Mouse (Mus musculus): ENCODE data around the gene Rad23a. TPM values are rescaled to one million over a fixed set of nuclear protein-coding genes. Genes with fewer than 3 reads are reported as not detected.
A peak's percentile ranks its signal among the peaks of the same experiment; 100 is the strongest.

Gene Rad23a
- polyA plus RNA-seq, 1 experiment = 54.0 TPM

DNA sequence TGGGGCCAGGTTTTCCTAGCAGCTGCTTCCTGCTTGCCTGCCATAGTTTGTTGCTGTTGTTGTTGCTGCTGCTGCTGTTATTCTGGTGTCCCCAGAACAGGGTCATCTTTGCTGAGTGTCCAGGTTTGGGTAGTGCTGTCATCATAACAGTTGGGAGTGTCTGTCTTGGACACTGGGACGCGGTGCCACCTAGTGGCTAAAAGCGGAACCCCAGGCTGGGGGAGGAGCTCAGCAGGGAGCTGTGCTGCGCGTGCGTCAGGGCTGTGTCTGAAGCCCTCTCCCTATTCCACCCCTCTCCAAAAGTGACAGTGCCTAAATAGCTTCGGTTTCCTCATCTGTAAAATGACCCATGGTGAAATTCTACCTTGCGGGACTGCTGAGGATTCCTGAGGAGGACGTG, 24.9 kb downstream of the Rad23a start:
- Histone ChIP-seq H3K4me1 (ENCODE audit: control insufficient read depth, insufficient read depth, low read length) (peaks cover 5% of the 10 kb centered on the region), H3K27ac (ENCODE audit: insufficient read depth, low read depth, low read length) (no peak overlapping the region), H3K4me3 (ENCODE audit: insufficient read depth, low read length) (no peak overlapping the region)
- TF ChIP-seq POLR2A (IDR thresholded peaks at IDR 0.05; ENCODE audit: borderline replicate concordance, low read depth, low read length) (no peak), CTCF (IDR thresholded peaks at IDR 0.05; ENCODE audit: low read depth, low read length) (peak; percentile 63; the same call in 1 of the 2 replicates)

DNA sequence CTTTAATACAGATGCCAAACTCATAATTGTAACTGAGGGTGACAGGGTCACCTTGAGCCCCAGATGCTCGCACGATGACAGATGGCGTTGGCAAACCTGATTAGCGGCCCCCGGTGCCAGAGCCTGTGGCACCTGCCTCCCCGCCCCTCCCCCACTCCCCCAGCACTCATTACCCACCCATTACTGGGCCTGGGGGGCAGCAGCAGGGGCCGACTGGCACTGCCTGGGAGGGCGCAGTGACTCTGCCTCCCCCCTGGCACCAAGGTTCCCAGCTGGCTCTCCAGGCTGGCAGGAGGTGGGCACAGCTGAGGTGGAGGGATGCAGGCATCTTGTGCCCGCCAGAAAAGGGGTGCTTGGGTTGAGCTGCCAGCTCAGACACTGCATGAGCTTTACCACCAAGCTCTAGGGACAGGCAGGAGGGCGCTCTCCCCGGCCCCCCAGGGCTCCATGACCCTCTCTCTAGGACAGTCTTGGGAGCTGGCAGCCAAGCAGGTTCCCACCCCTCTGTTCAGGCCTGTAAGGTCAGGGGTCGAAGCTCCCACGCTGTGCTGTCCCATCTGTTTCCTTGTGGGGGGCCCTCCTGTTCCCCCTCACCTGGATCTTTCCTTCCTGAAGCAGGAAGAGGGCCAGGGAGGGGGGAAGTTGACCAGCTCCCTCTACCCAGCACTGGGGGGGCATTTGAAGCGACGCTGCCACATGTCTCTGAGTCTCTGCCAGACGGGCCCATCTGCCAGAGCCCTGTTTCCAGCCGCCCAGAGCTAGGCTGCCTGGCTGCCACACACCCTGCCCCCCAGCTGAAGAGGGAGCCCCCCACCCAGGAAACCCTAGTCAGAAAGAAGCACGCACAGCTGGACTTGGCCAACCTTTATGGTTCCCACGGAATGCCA, 25.7 kb downstream of the Rad23a start:
- TF ChIP-seq POLR2A (IDR thresholded peaks at IDR 0.05; ENCODE audit: borderline replicate concordance, low read depth, low read length) (no peak), CTCF (IDR thresholded peaks at IDR 0.05; ENCODE audit: low read depth, low read length) (no peak)
- Histone ChIP-seq H3K4me1 (ENCODE audit: control insufficient read depth, insufficient read depth, low read length) (peaks cover 5% of the 10 kb centered on the region), H3K27ac (ENCODE audit: insufficient read depth, low read depth, low read length) (no peak overlapping the region), H3K4me3 (ENCODE audit: insufficient read depth, low read length) (no peak overlapping the region)

DNA sequence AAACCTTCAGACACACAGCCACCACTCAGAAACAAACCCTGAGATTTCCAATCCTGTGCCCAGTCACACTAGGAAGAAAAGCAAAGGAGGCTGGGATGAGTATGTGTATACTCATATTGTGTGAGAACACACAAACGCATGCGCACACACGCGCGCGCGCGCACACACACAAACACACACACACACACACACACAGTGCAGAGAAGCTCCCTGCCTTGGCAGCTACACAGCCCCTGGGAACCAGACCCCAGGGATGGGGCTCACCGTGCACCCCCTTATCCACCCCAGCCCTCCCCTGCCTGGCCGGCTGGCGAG, 26.3 kb downstream of the Rad23a start:
- Histone ChIP-seq H3K4me1 (ENCODE audit: control insufficient read depth, insufficient read depth, low read length) (peaks cover 5% of the 10 kb centered on the region), H3K4me3 (ENCODE audit: insufficient read depth, low read length) (no peak overlapping the region), H3K27ac (ENCODE audit: insufficient read depth, low read depth, low read length) (no peak overlapping the region)
- no peak for TF ChIP-seq CTCF (IDR thresholded peaks at IDR 0.05; ENCODE audit: low read depth, low read length)
- TF ChIP-seq POLR2A (IDR thresholded peaks at IDR 0.05; ENCODE audit: borderline replicate concordance, low read depth, low read length) = no peak

DNA sequence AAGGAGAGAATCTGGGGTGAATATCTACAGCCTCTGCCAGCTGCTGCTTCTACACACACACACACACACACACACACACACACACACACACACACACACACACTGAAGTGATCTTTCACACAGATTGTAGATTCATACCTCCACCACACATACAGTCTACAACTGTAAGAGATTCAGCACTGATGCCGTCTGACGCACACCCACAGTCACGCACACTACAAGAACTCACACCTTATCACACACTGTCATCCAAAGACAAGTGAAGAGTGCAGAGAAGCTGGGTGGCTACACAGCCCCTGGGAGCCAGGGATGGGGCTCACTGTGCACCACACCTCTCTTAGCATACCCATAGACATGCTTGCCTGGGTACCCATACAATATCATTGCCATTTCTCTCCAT, 26.6 kb downstream of the Rad23a start:
- TF ChIP-seq CTCF (IDR thresholded peaks at IDR 0.05; ENCODE audit: low read depth, low read length) = no peak
- TF ChIP-seq POLR2A (IDR thresholded peaks at IDR 0.05; ENCODE audit: borderline replicate concordance, low read depth, low read length) = no peak
- Histone ChIP-seq H3K27ac (ENCODE audit: insufficient read depth, low read depth, low read length) (no peak overlapping the region), H3K4me1 (ENCODE audit: control insufficient read depth, insufficient read depth, low read length) (peaks cover 5% of the 10 kb centered on the region), H3K4me3 (ENCODE audit: insufficient read depth, low read length) (no peak overlapping the region)

DNA sequence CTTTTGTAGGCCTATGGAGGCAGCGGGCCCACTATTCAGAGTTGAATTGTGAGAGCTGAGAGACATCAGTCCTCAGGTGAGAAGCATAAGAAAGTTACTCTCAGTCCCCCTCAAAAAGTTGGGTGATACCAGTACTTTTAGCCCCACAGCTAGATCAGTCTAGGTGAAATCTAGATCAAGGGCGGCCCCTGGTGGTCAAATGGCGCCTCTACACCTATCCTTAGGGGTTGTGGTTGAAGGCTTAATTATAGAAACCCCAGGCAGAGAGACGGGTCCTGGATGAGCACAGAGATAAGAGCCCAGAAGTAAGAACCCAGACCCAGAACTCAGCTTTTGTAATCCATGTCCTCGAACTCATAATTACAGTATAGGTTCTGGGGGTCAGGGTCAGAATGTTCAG, 27.4 kb downstream of the Rad23a start:
- TF ChIP-seq CTCF (IDR thresholded peaks at IDR 0.05; ENCODE audit: low read depth, low read length) (peak; percentile 71), POLR2A (IDR thresholded peaks at IDR 0.05; ENCODE audit: borderline replicate concordance, low read depth, low read length) (no peak)
- Histone ChIP-seq H3K27ac (ENCODE audit: insufficient read depth, low read depth, low read length) (no peak overlapping the region), H3K4me3 (ENCODE audit: insufficient read depth, low read length) (no peak overlapping the region), H3K4me1 (ENCODE audit: control insufficient read depth, insufficient read depth, low read length) (peaks cover 5% of the 10 kb centered on the region)

DNA sequence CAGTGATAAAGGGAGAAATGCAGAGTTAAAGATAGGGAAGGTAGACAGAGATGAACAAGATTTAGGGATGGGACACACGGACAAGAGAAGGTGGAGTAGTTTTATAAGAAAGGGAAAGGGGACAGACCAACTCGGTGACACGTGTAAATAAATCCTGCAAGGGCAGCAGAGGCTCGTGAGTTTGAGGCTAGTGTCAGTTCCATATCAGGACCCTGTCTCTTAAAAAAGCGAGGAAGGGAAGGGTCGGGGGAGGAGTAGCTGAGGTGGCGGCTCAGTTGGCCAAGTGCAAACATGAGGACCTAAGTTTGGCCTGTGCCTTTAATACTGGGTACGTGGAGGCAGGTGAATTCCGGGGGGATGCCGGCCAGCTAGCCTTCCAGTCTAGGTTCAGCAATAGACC, 29.2 kb downstream of the Rad23a start:
- Histone ChIP-seq H3K27ac (ENCODE audit: insufficient read depth, low read depth, low read length) (no peak overlapping the region), H3K4me1 (ENCODE audit: control insufficient read depth, insufficient read depth, low read length) (peaks cover 5% of the 10 kb centered on the region), H3K4me3 (ENCODE audit: insufficient read depth, low read length) (peak overlapping the region; percentile 19; the same call in 1 of the 2 replicates)
- TF ChIP-seq CTCF (IDR thresholded peaks at IDR 0.05; ENCODE audit: low read depth, low read length) (no peak), POLR2A (IDR thresholded peaks at IDR 0.05; ENCODE audit: borderline replicate concordance, low read depth, low read length) (no peak)

DNA sequence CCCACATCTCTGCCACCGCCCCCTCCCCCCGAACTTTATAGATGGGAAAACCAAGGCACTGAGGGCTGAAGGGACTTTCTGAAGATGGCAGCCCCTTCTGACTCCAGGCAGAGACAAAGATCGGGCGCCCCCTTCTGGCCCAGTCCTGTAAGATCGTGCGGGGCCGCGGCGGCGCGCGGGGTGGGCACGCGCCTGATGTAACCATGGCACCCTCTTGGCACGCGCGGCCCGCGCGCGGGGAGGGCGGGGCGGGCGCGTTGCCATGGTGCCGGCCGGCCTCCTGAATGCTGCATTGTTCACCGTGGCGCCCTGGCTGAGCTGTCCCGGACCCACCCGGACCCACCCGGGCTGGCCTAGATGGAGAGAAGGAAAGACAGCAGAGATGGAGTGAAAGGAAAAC, 29.6 kb downstream of the Rad23a start:
- Histone ChIP-seq H3K27ac (ENCODE audit: insufficient read depth, low read depth, low read length) (no peak overlapping the region), H3K4me3 (ENCODE audit: insufficient read depth, low read length) (peak overlapping the region; percentile 19; the same call in 1 of the 2 replicates), H3K4me1 (ENCODE audit: control insufficient read depth, insufficient read depth, low read length) (peaks cover 5% of the 10 kb centered on the region)
- TF ChIP-seq CTCF (IDR thresholded peaks at IDR 0.05; ENCODE audit: low read depth, low read length) (peak; percentile 58), POLR2A (IDR thresholded peaks at IDR 0.05; ENCODE audit: borderline replicate concordance, low read depth, low read length) (no peak)

DNA sequence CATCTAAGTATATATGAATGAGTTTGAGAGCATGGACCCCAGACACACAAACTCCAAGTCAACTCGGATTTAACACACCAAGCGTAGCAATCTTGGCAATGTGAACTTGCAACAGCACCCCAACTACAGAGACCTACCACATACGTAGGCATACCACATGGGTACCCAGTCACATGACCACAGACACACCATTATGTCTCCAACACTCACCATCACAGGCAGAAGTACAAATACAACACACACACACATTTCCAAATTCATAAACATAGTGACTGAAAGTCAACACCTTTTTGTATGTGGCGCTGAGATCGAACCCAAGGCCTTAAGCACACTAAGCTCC, 30.6 kb downstream of the Rad23a start:
- no peak for TF ChIP-seq POLR2A (IDR thresholded peaks at IDR 0.05; ENCODE audit: borderline replicate concordance, low read depth, low read length)
- TF ChIP-seq CTCF (IDR thresholded peaks at IDR 0.05; ENCODE audit: low read depth, low read length) = no peak
- Histone ChIP-seq H3K4me3 (ENCODE audit: insufficient read depth, low read length) (no peak overlapping the region), H3K4me1 (ENCODE audit: control insufficient read depth, insufficient read depth, low read length) (no peaks in the 10 kb centered on the region), H3K27ac (ENCODE audit: insufficient read depth, low read depth, low read length) (no peak overlapping the region)

DNA sequence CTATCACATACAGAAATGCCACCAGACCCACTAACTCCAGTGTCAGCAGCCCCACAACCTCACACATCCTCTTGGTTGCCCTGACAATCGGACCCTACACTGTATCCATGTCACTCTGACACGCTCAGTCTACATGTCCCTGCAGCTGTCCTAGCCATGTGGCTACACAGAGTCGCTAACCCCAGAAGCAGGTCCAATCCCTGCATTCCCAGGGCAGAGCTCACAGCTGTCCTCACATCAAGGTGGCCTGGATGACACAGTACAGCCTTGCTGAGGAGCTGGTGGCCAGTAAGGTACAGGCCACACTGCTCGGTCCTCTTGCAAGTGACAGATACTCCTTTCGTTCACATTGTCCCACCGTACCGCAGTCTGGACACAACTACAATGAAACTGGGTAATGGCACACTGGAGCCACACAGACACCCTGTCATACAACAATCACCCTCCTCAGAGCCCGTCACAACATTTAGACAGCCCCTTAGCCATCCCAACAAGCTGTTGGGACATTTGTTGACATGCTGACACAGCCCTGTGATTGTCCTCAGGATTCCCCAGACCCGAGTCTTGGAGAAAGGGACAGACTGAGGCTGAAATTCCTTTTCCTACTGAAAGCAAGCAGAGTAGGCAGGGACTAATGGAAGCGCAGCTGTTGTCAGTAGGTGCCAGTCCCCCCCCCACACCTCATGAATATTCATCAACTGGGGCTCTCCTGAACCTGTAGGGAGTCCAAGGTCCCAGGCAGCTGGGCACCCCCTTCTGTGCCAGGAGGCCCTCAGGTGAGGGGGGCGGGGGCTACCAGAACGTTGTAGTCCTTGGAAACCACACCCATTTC, 31.1 kb downstream of the Rad23a start:
- Histone ChIP-seq H3K27ac (ENCODE audit: insufficient read depth, low read depth, low read length) (no peak overlapping the region), H3K4me3 (ENCODE audit: insufficient read depth, low read length) (no peak overlapping the region), H3K4me1 (ENCODE audit: control insufficient read depth, insufficient read depth, low read length) (no peaks in the 10 kb centered on the region)
- no peak for TF ChIP-seq CTCF (IDR thresholded peaks at IDR 0.05; ENCODE audit: low read depth, low read length)
- TF ChIP-seq POLR2A (IDR thresholded peaks at IDR 0.05; ENCODE audit: borderline replicate concordance, low read depth, low read length) = no peak

DNA sequence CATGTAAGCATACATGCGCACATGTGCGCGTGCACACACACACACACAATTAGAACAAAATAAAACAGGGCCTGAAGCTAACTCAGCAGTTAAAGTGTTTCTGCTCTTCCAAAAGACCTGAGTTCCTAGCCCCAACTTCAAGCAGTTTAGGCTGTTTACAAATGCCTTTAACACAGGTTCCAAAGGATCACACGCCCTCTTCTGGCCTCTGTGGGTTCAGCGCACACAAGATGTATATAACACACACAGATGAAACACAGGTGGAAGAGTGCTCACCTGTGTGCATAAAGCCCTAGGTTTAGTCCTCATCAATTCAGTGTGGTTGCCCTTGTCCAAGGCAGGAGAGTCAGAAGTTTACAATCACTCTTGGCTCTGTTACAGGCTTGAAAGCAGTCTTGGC, 34.4 kb downstream of the Rad23a start:
- H3K27ac ChIP-seq (ENCODE audit: insufficient read depth, low read depth, low read length) = no peak overlapping the region
- no peak overlapping the region for H3K4me3 ChIP-seq (ENCODE audit: insufficient read depth, low read length)
- H3K4me1 ChIP-seq (ENCODE audit: control insufficient read depth, insufficient read depth, low read length) = no peaks in the 10 kb centered on the region
- TF ChIP-seq CTCF (IDR thresholded peaks at IDR 0.05; ENCODE audit: low read depth, low read length) (no peak), POLR2A (IDR thresholded peaks at IDR 0.05; ENCODE audit: borderline replicate concordance, low read depth, low read length) (no peak)

Data from bone marrow macrophage, adult 2 months (primary cell).